Mouse (Mus musculus) heart, adult 2 months (tissue): Measurements from ENCODE around the gene 4933428G20Rik. TPM values are rescaled to one million over a fixed set of nuclear protein-coding genes. Genes with fewer than 3 reads are reported as not detected.

ENCODE experiments used
- DNase-seq, 2 experiments: peaks; one replicate each; pipeline ENCODE4 v3.0.0; 2021
- H3K27ac ChIP-seq: fragments of 200-600 bp; 2 replicates; pipeline ENCODE4 v1.8.1; 2022
- H3K27me3 ChIP-seq: fragments of 200-500 bp; 2 replicates; pipeline ENCODE4 v1.6.1; 2012; ENCODE audit warnings: mild to moderate bottlenecking, low read length, inconsistent platforms, mixed read lengths; ENCODE audit not compliant: control insufficient read depth, insufficient read depth
- H3K36me3 ChIP-seq: fragments of 200-500 bp; 2 replicates; pipeline ENCODE4 v1.6.1; 2012; ENCODE audit warnings: low read length, inconsistent platforms; ENCODE audit not compliant: control insufficient read depth, insufficient read depth
- H3K4me1 ChIP-seq: fragments of 200-500 bp; 2 replicates; pipeline ENCODE4 v1.6.1; 2011; ENCODE audit warnings: low read length; ENCODE audit not compliant: control insufficient read depth, insufficient read depth
- H3K4me3 ChIP-seq: fragments of 200-600 bp; 2 replicates; pipeline ENCODE4 v1.8.1; 2022
- H3K79me2 ChIP-seq: fragments of 200-500 bp; replicated peaks from 2 replicates; pipeline ENCODE4 v1.6.1; 2012; ENCODE audit warnings: mild to moderate bottlenecking, inconsistent platforms, low read length, moderate library complexity, mixed read lengths; ENCODE audit not compliant: control insufficient read depth, insufficient read depth
- H3K9ac ChIP-seq: fragments of 200-500 bp; 2 replicates; pipeline ENCODE4 v1.6.1; 2012; ENCODE audit warnings: low read depth, mild to moderate bottlenecking, control low read depth, inconsistent platforms, low read length, mixed read lengths
- CTCF ChIP-seq: fragments of 200-600 bp; IDR thresholded peaks from 2 replicates; pipeline ENCODE4 v1.8.1; 2022; ENCODE audit warnings: antibody characterized with exemption, mild to moderate bottlenecking, moderate library complexity
- EP300 ChIP-seq: fragments of 200-500 bp; IDR thresholded peaks from 2 replicates; pipeline ENCODE4 v1.6.1; 2011; ENCODE audit warnings: low read depth, low read length, control low read depth; ENCODE audit not compliant: insufficient read depth
- POLR2A ChIP-seq: fragments of 200-500 bp; IDR thresholded peaks from 2 replicates; pipeline ENCODE4 v1.6.1; 2011; ENCODE audit warnings: mild to moderate bottlenecking, low read depth, low read length, control low read depth; ENCODE audit not compliant: insufficient read depth
- WGBS: fragments of 180-500 bp; shearing (Covaris S2); methylation state at CpG from one replicate; pipeline ENCODE4 v1.1.7; 2018; 5-methylcytosine and 5-hydroxymethylcytosine counted together
- intact Hi-C: fragments of 180-260 bp; cut with DNase I; formaldehyde crosslinking; loops from one replicate; pipeline ENCODE4 v1.15.1; 2025
- polyA plus RNA-seq: library from polyadenylated mRNA; depleted of rRNA; stranded (reverse); fragments of >200 nt; gene quantifications from 2 replicates; pipeline ENCODE4 v1.2.3, GENCODE M21; 2012; rRNA removed
- total RNA-seq, 2 experiments: library from RNA; stranded (reverse); gene quantifications; 2 replicates each; pipeline ENCODE4 v1.2.3; 2021

Gene 4933428G20Rik
- total and polyA plus RNA-seq, 3 experiments = not detected

DNA sequence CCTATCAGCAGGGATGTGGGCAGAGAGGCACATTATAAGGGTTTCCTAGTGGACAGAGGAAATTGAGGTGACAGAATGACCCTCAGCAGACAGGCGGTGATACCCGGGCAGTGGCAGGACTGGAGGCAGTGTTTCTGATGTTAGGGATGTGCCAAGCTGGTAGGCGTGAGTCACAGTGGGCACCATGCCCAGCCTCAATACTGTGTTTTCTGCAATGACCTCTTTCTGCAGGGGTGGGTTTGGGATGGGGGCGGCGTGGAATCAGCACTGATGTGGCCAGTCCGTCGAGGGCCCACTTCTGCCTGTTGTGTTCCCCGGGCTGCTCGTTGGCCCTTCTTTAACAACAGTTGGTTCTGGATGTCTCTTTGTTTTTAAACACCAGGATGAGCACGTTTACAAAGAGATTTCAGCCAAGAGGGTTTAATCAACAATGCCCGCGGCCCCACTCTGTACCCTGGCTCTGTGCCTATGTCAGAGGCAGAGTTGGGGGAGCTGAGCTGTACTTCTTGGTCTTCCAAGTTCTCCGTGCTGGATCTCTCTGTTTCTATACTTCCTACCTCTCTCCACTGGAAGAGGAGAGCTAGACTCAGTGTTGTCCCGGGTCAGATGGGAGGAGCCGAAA, 59.0 kb downstream of the 4933428G20Rik start:
- Histone ChIP-seq H3K27ac (peak overlapping the region; percentile 93), H3K36me3 (peaks cover 2% of the 10 kb centered on the region; the same call in 1 of the 2 replicates), H3K9ac (peak overlapping the region; percentile 82), H3K27me3 (no peaks in the 10 kb centered on the region), H3K4me1 (peaks cover 33% of the 10 kb centered on the region), H3K79me2 (no peaks in the 10 kb centered on the region; the same call in 1 of the 2 replicates), H3K4me3 (peak overlapping the region; percentile 77)
- WGBS = 16% methylated on average over 15 of the region's 15 CpGs
- TF ChIP-seq CTCF = no peak
- TF ChIP-seq POLR2A = no peak
- no peak for TF ChIP-seq EP300
- DNase-seq = peak in 1 of 2 experiments; percentile 47
- intact Hi-C loops = no loop called here

Other genes with a start within 250 kb of the 4933428G20Rik start
- 10 to 100 TPM; 77.7 to 80.1 TPM for gene Npepps, start 219.7 kb downstream of the 4933428G20Rik start, total RNA-seq
- 24.1 and 38.2 TPM in 2 replicates for gene Npepps, start 219.7 kb downstream of the 4933428G20Rik start, polyA plus RNA-seq
- gene Mrpl45, start 184.6 kb downstream of the 4933428G20Rik start, total RNA-seq = 10 to 100 TPM; 48.9 to 62.5 TPM
- gene Mrpl45, start 184.6 kb downstream of the 4933428G20Rik start, polyA plus RNA-seq = 33.7 and 51.4 TPM in 2 replicates
- under 1 TPM; 0.05 to 0.08 TPM for gene Gpr179, start 148.3 kb downstream of the 4933428G20Rik start, total RNA-seq
- 0.03 TPM in 1 of 2 replicates, not detected in the other for gene Gpr179, start 148.3 kb downstream of the 4933428G20Rik start, polyA plus RNA-seq
- 10 to 100 TPM; 21.4 to 22.8 TPM for gene Socs7, start 137.8 kb downstream of the 4933428G20Rik start, total RNA-seq
- gene Socs7, start 137.8 kb downstream of the 4933428G20Rik start, polyA plus RNA-seq = 8.9 and 18.6 TPM in 2 replicates
- 10 to 100 TPM; 12.8 to 13.7 TPM for gene Arhgap23, start 84.8 kb downstream of the 4933428G20Rik start, total RNA-seq
- gene Arhgap23, start 84.8 kb downstream of the 4933428G20Rik start, polyA plus RNA-seq = 18.4 and 19.2 TPM in 2 replicates
- gene Srcin1, start 75.8 kb upstream of the 4933428G20Rik start, total RNA-seq = under 1 TPM; 0.13 to 0.36 TPM
- 0.26 and 0.31 TPM in 2 replicates for gene Srcin1, start 75.8 kb upstream of the 4933428G20Rik start, polyA plus RNA-seq
- gene Epop, start 129.4 kb upstream of the 4933428G20Rik start, total RNA-seq = 1 to 10 TPM; 1.4 to 2.6 TPM
- 0.44 and 0.61 TPM in 2 replicates for gene Epop, start 129.4 kb upstream of the 4933428G20Rik start, polyA plus RNA-seq
- 10 to 100 TPM; 67.1 to 72.5 TPM for gene Mllt6, start 163.1 kb upstream of the 4933428G20Rik start, total RNA-seq
- gene Mllt6, start 163.1 kb upstream of the 4933428G20Rik start, polyA plus RNA-seq = 37.9 and 46.2 TPM in 2 replicates
- 100 to 1,000 TPM; 130 to 137 TPM for gene Cisd3, start 185.5 kb upstream of the 4933428G20Rik start, total RNA-seq
- 82.7 and 106 TPM in 2 replicates for gene Cisd3, start 185.5 kb upstream of the 4933428G20Rik start, polyA plus RNA-seq
- 1 to 10 TPM; 4.1 to 5.6 TPM for gene Pcgf2, start 200.2 kb upstream of the 4933428G20Rik start, total RNA-seq
- 9.5 and 17.8 TPM in 2 replicates for gene Pcgf2, start 200.2 kb upstream of the 4933428G20Rik start, polyA plus RNA-seq
- 100 to 1,000 TPM; 135 to 139 TPM for gene Psmb3, start 203.1 kb upstream of the 4933428G20Rik start, total RNA-seq
- gene Psmb3, start 203.1 kb upstream of the 4933428G20Rik start, polyA plus RNA-seq = 273 and 314 TPM in 2 replicates
- gene Pip4k2b, start 244.4 kb upstream of the 4933428G20Rik start, total RNA-seq = 10 to 100 TPM; 20.8 to 21.4 TPM
- 13.8 and 18.1 TPM in 2 replicates for gene Pip4k2b, start 244.4 kb upstream of the 4933428G20Rik start, polyA plus RNA-seq